Mouse (Mus musculus) liver, embryonic 13.5 days (tissue): ENCODE results near the gene Ssh3. TPM values are rescaled to one million over a fixed set of nuclear protein-coding genes. Genes with fewer than 3 reads are reported as not detected.

Experiments
- ATAC-seq: fragments of 200-750 bp; cut with Nextera tagmentation; 2 replicates; pipeline ENCODE4 v1.8.0; 2017; ENCODE audit warnings: low read depth, mild to moderate bottlenecking, moderate number of reproducible peaks, moderate library complexity
- DNase-seq: peaks from one replicate; pipeline ENCODE4 v3.0.0; 2022
- H3K27ac ChIP-seq: fragments of 300-500 bp; sonication (generic); 2 replicates; pipeline ENCODE4 v1.5.1; 2015; ENCODE audit warnings: moderate library complexity, mild to moderate bottlenecking, inconsistent platforms
- H3K27me3 ChIP-seq: fragments of 300-500 bp; sonication (generic); 2 replicates; pipeline ENCODE4 v1.6.1; 2015; ENCODE audit warnings: mild to moderate bottlenecking, inconsistent platforms
- H3K36me3 ChIP-seq: fragments of 300-500 bp; sonication (generic); 2 replicates; pipeline ENCODE4 v1.6.1; 2015; ENCODE audit warnings: mild to moderate bottlenecking, inconsistent platforms
- H3K4me1 ChIP-seq: fragments of 300-500 bp; sonication (generic); replicated peaks from 2 replicates; pipeline ENCODE4 v1.6.1; 2015; ENCODE audit warnings: inconsistent platforms
- H3K4me2 ChIP-seq: fragments of 300-500 bp; sonication (generic); 2 replicates; pipeline ENCODE4 v1.6.1; 2015; ENCODE audit warnings: inconsistent platforms, mild to moderate bottlenecking, moderate library complexity
- H3K4me3 ChIP-seq: fragments of 300-500 bp; sonication (generic); replicated peaks from 2 replicates; pipeline ENCODE4 v1.5.1; 2015; ENCODE audit warnings: mild to moderate bottlenecking, inconsistent platforms
- H3K9ac ChIP-seq: fragments of 300-500 bp; sonication (generic); 2 replicates; pipeline ENCODE4 v1.6.1; 2015; ENCODE audit warnings: mild to moderate bottlenecking, inconsistent platforms
- H3K9me3 ChIP-seq: fragments of 300-500 bp; sonication (generic); replicated peaks from 2 replicates; pipeline ENCODE4 v1.6.1; 2016; ENCODE audit warnings: inconsistent platforms
- WGBS: fragments of 180-500 bp; shearing (Covaris S2); methylation state at CpG from one replicate; pipeline ENCODE4 v1.1.7; 2015; ENCODE audit not compliant: insufficient replicate concordance; 5-methylcytosine and 5-hydroxymethylcytosine counted together
- polyA plus RNA-seq: library from polyadenylated mRNA; unstranded; fragments of >200 nt; fragmentation: Nextera tagmentation; extraction: Ambion mirVana; gene quantifications from 2 replicates; pipeline ENCODE4 v1.2.1, GENCODE M21; 2015

Gene Ssh3
- polyA plus RNA-seq, 1 experiment from 2014 or later, result 1.7 TPM

- Histone ChIP-seq H3K36me3 (no peaks in the 10 kb centered on the region), H3K9me3 (no peaks in the 10 kb centered on the region), H3K9ac (no peak overlapping the region), H3K4me1 (peaks cover 41% of the 10 kb centered on the region), H3K27me3 (peaks cover 37% of the 10 kb centered on the region), H3K4me2 (no peak overlapping the region), H3K27ac (no peak overlapping the region), H3K4me3 (no peak overlapping the region)
- no peak for ATAC-seq
- DNase-seq, result no peak
- 36% methylated on average over 5 of the region's 5 CpGs for WGBS
Measured at GRCm38 (mm10) chr19:4227446-4227845, 41.5 kb downstream of the Ssh3 start.

DNA sequence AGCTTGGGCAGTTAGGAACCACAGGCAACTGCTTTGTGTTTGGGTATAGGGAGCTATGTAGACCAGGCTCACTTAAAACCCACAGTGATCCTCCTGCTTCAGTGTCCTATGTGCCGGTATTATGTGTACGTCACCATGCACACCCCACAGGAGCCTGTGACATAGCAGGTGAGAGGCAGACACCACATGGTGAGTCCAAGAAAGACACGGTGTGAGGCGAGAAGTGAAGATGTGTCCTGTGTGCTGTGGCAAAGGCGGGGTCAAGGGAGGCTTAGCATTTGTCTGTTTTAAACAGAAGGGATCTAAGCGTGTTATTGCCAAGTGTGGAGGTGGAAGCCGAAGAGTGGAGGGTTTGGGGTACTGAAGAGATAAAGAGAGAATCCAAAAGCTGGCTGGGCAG is 42.2 kb downstream of the Ssh3 start:
- H3K9ac ChIP-seq, result no peak overlapping the region
- no peaks in the 10 kb centered on the region for H3K36me3 ChIP-seq
- ATAC-seq, result no peak
- WGBS, result 78% methylated on average over 7 of the region's 7 CpGs
- DNase-seq, result no peak
- no peaks in the 10 kb centered on the region for H3K9me3 ChIP-seq
- H3K4me3 ChIP-seq, result no peak overlapping the region
- peaks cover 43% of the 10 kb centered on the region for H3K27me3 ChIP-seq
- H3K4me2 ChIP-seq, result no peak overlapping the region
- peaks cover 40% of the 10 kb centered on the region for H3K4me1 ChIP-seq
- no peak overlapping the region for H3K27ac ChIP-seq

GRCm38 (mm10) chr19:4222165-4222564 is 46.8 kb downstream of the Ssh3 start:
- ATAC-seq (no peak), DNase-seq (no peak)
- Histone ChIP-seq H3K36me3 (no peaks in the 10 kb centered on the region), H3K4me1 (peaks cover 49% of the 10 kb centered on the region), H3K9me3 (no peaks in the 10 kb centered on the region), H3K27ac (no peak overlapping the region), H3K4me3 (no peak overlapping the region), H3K4me2 (no peak overlapping the region), H3K9ac (no peak overlapping the region), H3K27me3 (peaks cover 69% of the 10 kb centered on the region)
- WGBS, result 53% methylated on average over 11 of the region's 11 CpGs

DNA sequence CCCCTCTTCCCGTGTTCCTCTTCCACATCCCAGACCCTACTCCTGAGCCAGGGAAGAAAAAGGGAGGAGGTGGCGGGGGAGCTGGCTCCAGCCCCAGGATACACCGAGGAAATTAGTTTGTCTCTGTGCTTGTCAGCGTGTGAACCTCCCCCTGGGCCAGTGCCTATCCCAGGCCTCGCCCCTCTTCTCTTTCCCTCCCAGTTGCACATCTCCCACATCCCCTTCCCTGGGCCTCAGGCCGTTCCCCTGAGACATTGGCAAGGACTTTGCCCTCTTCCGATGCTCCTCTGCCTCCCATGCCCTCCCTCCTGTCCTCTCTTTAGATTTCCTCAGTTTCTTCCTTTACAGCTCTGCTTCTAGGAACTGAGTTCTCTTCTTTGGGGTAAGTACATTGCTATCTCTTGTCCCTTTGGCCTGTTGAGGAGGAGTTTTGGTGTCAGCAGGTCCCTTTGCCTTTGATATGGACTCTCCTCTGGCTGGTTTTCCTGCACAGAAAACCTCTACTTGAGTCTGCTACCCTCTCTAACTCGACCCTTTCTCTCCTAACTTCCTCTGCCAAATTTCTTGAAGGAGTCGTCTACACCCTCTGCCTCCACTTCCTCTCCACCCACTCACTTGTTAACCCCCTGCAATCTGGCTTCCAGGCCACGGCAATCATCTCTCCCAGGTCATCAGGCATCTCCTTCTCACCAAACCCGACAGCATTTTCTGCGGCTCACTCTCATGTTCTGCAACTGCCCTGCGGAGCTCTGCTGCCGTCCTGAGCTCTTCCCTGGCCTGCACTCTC is 47.8 kb downstream of the Ssh3 start:
- H3K4me3 ChIP-seq, result no peak overlapping the region
- H3K9me3 ChIP-seq, result no peaks in the 10 kb centered on the region
- no peaks in the 10 kb centered on the region for H3K36me3 ChIP-seq
- H3K4me1 ChIP-seq, result peaks cover 60% of the 10 kb centered on the region
- no peak overlapping the region for H3K4me2 ChIP-seq
- WGBS, result 30% methylated on average over 14 of the region's 14 CpGs
- ATAC-seq (no peak), DNase-seq (no peak)
- H3K27me3 ChIP-seq, result peaks cover 74% of the 10 kb centered on the region
- H3K9ac ChIP-seq, result no peak overlapping the region
- peak overlapping the region; percentile 45 for H3K27ac ChIP-seq

DNA sequence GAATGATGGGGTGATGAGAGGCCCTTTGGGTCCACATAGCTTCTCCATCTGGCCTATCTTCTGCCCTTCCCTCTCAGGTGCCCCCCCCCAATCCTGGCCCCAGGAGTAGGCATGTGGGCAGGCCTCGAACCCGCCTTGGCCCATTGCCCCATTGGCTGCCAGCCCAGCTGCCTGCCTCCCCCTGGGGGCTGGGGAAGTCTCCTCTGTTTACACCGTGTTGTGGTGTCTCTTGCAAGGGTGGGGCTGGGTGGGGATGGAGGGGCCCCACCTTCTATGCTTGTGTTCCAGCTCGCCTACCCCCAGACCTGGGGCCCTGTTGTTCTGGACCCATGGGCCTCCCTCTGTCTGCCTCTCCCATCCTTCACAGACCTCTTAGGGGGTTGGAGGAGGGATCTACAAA is 48.6 kb downstream of the Ssh3 start:
- Histone ChIP-seq H3K9ac (no peak overlapping the region), H3K4me2 (no peak overlapping the region), H3K36me3 (no peaks in the 10 kb centered on the region), H3K4me1 (peaks cover 61% of the 10 kb centered on the region), H3K27me3 (peaks cover 81% of the 10 kb centered on the region), H3K27ac (peak overlapping the region; percentile 45), H3K4me3 (no peak overlapping the region), H3K9me3 (no peaks in the 10 kb centered on the region)
- DNase-seq (no peak), ATAC-seq (0 out of 2 replicates have a peak, but pooled peaks have one; percentile 14)
- WGBS, result 37% methylated on average over 4 of the region's 4 CpGs

GRCm38 (mm10) chr19:4219943-4220342 is 49.0 kb downstream of the Ssh3 start:
- WGBS, result 77% methylated on average over 6 of the region's 6 CpGs
- no peaks in the 10 kb centered on the region for H3K36me3 ChIP-seq
- H3K4me3 ChIP-seq, result no peak overlapping the region
- H3K4me2 ChIP-seq, result no peak overlapping the region
- H3K27ac ChIP-seq, result no peak overlapping the region
- H3K4me1 ChIP-seq, result peaks cover 66% of the 10 kb centered on the region
- ATAC-seq, result no peak
- no peaks in the 10 kb centered on the region for H3K9me3 ChIP-seq
- H3K9ac ChIP-seq, result no peak overlapping the region
- peaks cover 84% of the 10 kb centered on the region for H3K27me3 ChIP-seq
- no peak for DNase-seq

- Histone ChIP-seq H3K27me3 (peaks cover 90% of the 10 kb centered on the region), H3K9me3 (no peaks in the 10 kb centered on the region), H3K36me3 (no peaks in the 10 kb centered on the region), H3K4me1 (peaks cover 78% of the 10 kb centered on the region), H3K27ac (no peak overlapping the region), H3K4me2 (no peak overlapping the region), H3K4me3 (no peak overlapping the region), H3K9ac (no peak overlapping the region)
- ATAC-seq (no peak), DNase-seq (no peak)
- WGBS, result 19% methylated on average over 1 of the region's 1 CpGs
Measured at GRCm38 (mm10) chr19:4218784-4219183, 50.2 kb downstream of the Ssh3 start.

DNA sequence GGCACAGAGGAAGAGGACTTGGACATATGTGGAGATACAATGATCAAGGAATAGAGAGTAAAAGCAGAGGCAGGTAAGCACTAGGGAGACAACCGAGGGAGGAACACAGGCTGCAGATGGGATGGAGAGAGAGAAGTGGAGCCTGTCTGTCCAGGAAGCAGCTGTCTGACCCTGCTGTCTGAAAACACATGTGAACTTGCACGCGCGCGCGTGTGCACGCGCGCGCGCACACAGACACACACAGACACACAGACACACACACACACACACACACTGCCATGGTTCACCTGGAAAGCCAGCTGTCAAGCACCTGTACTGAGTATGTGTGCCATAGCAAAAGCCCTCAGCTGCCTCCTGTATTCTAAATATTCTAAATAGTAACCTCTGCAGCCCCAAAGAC is 50.7 kb downstream of the Ssh3 start:
- Histone ChIP-seq H3K9ac (no peak overlapping the region), H3K4me2 (no peak overlapping the region), H3K27ac (no peak overlapping the region), H3K9me3 (no peaks in the 10 kb centered on the region), H3K4me3 (no peak overlapping the region), H3K27me3 (peaks cover 95% of the 10 kb centered on the region), H3K36me3 (no peaks in the 10 kb centered on the region), H3K4me1 (peaks cover 79% of the 10 kb centered on the region)
- ATAC-seq, result no peak
- WGBS, result 83% methylated on average over 11 of the region's 11 CpGs
- no peak for DNase-seq

DNA sequence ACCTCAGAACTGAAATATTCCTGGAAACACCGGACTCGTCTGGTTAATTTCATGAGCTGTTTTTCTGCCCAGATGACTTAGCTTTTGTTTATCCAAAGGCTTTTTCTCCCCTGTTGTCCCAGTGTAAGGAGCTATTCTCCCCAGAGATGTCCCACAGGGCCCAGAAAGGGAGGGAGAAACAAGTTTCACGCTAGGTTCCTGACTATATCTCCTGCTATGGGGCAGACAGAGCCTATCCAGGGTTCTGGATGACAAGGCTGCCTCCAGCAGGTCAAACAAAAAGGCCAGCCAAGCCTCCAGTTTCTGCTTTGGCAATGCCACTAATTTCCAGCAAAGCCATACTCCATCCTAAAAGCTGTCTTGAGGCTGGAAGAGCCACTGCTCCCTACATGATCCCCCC is 51.1 kb downstream of the Ssh3 start:
- ATAC-seq (no peak), DNase-seq (no peak)
- Histone ChIP-seq H3K9ac (no peak overlapping the region), H3K9me3 (no peaks in the 10 kb centered on the region), H3K4me2 (no peak overlapping the region), H3K36me3 (no peaks in the 10 kb centered on the region), H3K27me3 (peaks cover 97% of the 10 kb centered on the region), H3K4me3 (no peak overlapping the region), H3K27ac (no peak overlapping the region), H3K4me1 (peaks cover 83% of the 10 kb centered on the region)
- 61% methylated on average over 3 of the region's 3 CpGs for WGBS

- no peaks in the 10 kb centered on the region for H3K9me3 ChIP-seq
- H3K9ac ChIP-seq, result no peak overlapping the region
- H3K4me3 ChIP-seq, result no peak overlapping the region
- no peak overlapping the region for H3K4me2 ChIP-seq
- 29% methylated on average over 5 of the region's 5 CpGs for WGBS
- peaks cover 97% of the 10 kb centered on the region for H3K27me3 ChIP-seq
- peaks cover 76% of the 10 kb centered on the region for H3K4me1 ChIP-seq
- ATAC-seq (no peak), DNase-seq (no peak)
- no peaks in the 10 kb centered on the region for H3K36me3 ChIP-seq
- H3K27ac ChIP-seq, result no peak overlapping the region
Measured at GRCm38 (mm10) chr19:4217140-4217539, 51.8 kb downstream of the Ssh3 start.

GRCm38 (mm10) chr19:4216041-4216685 is 52.8 kb downstream of the Ssh3 start:
- Histone ChIP-seq H3K4me1 (peaks cover 67% of the 10 kb centered on the region), H3K27me3 (peaks cover 99% of the 10 kb centered on the region), H3K4me2 (peak overlapping the region; percentile 1; the same call in 1 of the 2 replicates), H3K4me3 (no peak overlapping the region), H3K9ac (no peak overlapping the region), H3K9me3 (no peaks in the 10 kb centered on the region), H3K27ac (no peak overlapping the region), H3K36me3 (no peaks in the 10 kb centered on the region)
- 11% methylated on average over 14 of the region's 14 CpGs for WGBS
- ATAC-seq, result no peak
- DNase-seq, result no peak

DNA sequence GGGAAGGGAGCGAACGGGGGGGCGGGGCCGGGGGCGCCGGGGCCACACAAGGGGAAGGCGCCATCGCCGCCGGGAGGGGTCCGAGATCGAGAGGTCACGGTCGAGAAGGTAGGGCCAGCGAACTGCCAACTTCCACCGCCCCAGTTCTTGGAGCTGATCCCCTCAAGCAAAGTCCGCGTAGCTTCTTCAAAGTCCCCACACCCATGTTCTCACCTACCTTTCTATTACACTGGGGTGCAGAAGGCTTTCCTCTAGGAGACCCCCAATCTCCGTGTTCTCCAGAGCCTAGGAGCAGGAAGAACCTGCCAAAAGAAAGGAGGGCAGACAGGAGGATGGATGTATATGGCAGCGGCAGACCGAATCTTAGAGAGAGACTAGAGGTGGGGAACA is 53.5 kb downstream of the Ssh3 start:
- H3K36me3 ChIP-seq, result no peaks in the 10 kb centered on the region
- WGBS, result 3% methylated on average over 20 of the region's 21 CpGs
- DNase-seq (no peak), ATAC-seq (no peak)
- H3K27ac ChIP-seq, result no peak overlapping the region
- H3K9me3 ChIP-seq, result no peaks in the 10 kb centered on the region
- H3K4me1 ChIP-seq, result peaks cover 60% of the 10 kb centered on the region
- H3K4me3 ChIP-seq, result peak overlapping the region; percentile 61
- peak overlapping the region; percentile 67 for H3K9ac ChIP-seq
- peaks cover 100% of the 10 kb centered on the region for H3K27me3 ChIP-seq
- peak overlapping the region; percentile 74 for H3K4me2 ChIP-seq
